Mouse (Mus musculus): ENCODE measurements around the gene Tom1l2.
A peak's percentile ranks its signal among the peaks of the same experiment; 100 is the strongest.

GRCm38 (mm10) chr11:60307375-60307825 is 45.3 kb downstream of the Tom1l2 start:
- peak; percentile 42 for TF ChIP-seq CTCF (conservative IDR thresholded peaks at IDR 0.05; ENCODE audit: insufficient read depth, insufficient read length, low read depth, low read length)
- TF ChIP-seq POLR2A (IDR thresholded peaks at IDR 0.05; ENCODE audit: low read depth, low read length) = no peak
